Mouse (Mus musculus) lung, embryonic 15.5 days (tissue): ENCODE measurements around the gene Apon. TPM values are rescaled to one million over a fixed set of nuclear protein-coding genes. Genes with fewer than 3 reads are reported as not detected.
"Not testable (repeated sequence)": the region's sequence is repeated elsewhere in the genome, so short reads cannot be mapped to it uniquely, and the experiment has no call there.

Experiments
- ATAC-seq: fragments of 200-750 bp; cut with Nextera tagmentation; 2 replicates; pipeline ENCODE4 v1.8.0; 2017; ENCODE audit warnings: moderate number of reproducible peaks, borderline replicate concordance; ENCODE audit not compliant: low FRiP score, low TSS enrichment; ENCODE audit errors: extremely low read depth
- H3K27ac ChIP-seq: fragments of 300-500 bp; sonication (generic); 2 replicates; pipeline ENCODE4 v1.5.1; 2015; ENCODE audit warnings: moderate library complexity, mild to moderate bottlenecking, inconsistent platforms
- H3K27me3 ChIP-seq: fragments of 300-500 bp; sonication (generic); 2 replicates; pipeline ENCODE4 v1.6.1; 2015; ENCODE audit warnings: inconsistent platforms
- H3K36me3 ChIP-seq: fragments of 300-500 bp; sonication (generic); 2 replicates; pipeline ENCODE4 v1.6.1; 2015; ENCODE audit warnings: inconsistent platforms
- H3K4me1 ChIP-seq: fragments of 300-500 bp; sonication (generic); 2 replicates; pipeline ENCODE4 v1.6.1; 2015; ENCODE audit warnings: inconsistent platforms
- H3K4me2 ChIP-seq: fragments of 300-500 bp; sonication (generic); 2 replicates; pipeline ENCODE4 v1.6.1; 2015; ENCODE audit warnings: inconsistent platforms, mild to moderate bottlenecking, moderate library complexity
- H3K4me3 ChIP-seq: fragments of 300-500 bp; sonication (generic); 2 replicates; pipeline ENCODE4 v1.5.1; 2015; ENCODE audit warnings: mild to moderate bottlenecking, inconsistent platforms
- H3K9ac ChIP-seq: fragments of 300-500 bp; sonication (generic); 2 replicates; pipeline ENCODE4 v1.6.1; 2015; ENCODE audit warnings: inconsistent platforms
- H3K9me3 ChIP-seq: fragments of 300-500 bp; sonication (generic); 2 replicates; pipeline ENCODE4 v1.6.1; 2016; ENCODE audit warnings: inconsistent platforms
- WGBS: fragments of 180-500 bp; shearing (Covaris S2); methylation state at CpG from one replicate; pipeline ENCODE4 v1.1.7; 2015; 5-methylcytosine and 5-hydroxymethylcytosine counted together
- polyA plus RNA-seq: library from polyadenylated mRNA; unstranded; fragments of >200 nt; fragmentation: Nextera tagmentation; extraction: Ambion mirVana; gene quantifications from 2 replicates; pipeline ENCODE4 v1.2.1, GENCODE M21; 2015

Apon gene
- polyA plus RNA-seq: 0.19 and 0.37 TPM in 2 replicates

DNA sequence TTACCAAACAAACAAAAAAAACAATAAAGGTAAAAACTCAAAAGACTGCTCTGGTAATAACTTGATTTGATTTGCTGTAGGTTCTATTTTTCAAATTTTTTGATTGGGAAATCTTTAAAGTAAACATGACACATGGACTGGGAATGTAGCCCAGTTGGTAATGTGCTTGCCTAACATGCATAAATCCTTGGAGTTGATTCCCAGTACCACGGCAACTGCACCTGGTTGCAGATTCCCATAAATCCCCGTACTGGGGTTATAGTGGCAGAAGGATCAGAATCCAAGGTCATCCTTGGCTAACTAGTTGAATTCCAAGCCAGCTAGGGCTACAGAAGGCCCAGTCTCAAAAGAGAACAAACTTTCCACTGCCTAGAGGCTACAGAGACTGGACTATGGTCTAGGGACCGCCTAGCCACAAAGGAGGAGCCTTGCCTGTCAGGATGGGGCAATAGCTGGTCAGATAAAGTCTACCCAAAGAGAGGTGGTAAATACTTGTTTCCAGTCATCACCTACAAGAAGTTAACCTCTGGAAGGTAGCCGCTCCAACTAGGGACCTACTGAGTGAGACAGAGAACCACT lies at the start of gene Apon:
Apon (plus strand) TSS at position 420 of the 579 bp plus-strand sequence.
- no peak within 1 kb of the TSS for H3K9ac ChIP-seq
- H3K9me3 ChIP-seq: no peaks in the 10 kb centered on the region
- ATAC-seq: no peak
- no peak within 1 kb of the TSS for H3K27ac ChIP-seq
- H3K4me3 ChIP-seq: no peak within 1 kb of the TSS
- H3K36me3 ChIP-seq: peaks cover 44% of the 10 kb centered on the region
- 70% methylated on average over 4 of the region's 4 CpGs for WGBS
- no peaks in the 10 kb centered on the region for H3K4me1 ChIP-seq
- H3K4me2 ChIP-seq: no peak within 1 kb of the TSS
- H3K27me3 ChIP-seq: no peaks in the 10 kb centered on the region

DNA sequence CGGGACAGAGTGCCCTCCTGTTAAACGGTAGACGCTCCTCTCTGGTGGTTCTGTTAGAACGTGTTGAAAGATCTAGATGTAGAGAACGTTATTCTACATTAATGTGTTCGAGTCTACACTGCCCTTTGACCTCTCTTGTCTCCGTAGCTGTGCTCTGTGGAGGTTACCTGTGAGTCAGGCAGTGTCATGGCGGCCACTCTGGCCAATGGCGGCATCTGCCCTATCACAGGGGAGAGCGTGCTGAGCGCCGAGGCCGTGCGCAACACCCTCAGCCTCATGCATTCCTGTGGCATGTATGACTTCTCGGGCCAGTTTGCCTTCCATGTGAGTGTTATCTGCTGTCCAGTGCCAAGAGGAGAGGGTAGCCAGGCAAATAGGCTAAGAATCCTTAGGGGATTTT lies 49.0 kb upstream of the Apon start:
- Histone ChIP-seq H3K4me1 (no peaks in the 10 kb centered on the region; the same call in 1 of the 2 replicates), H3K27ac (no peak overlapping the region), H3K4me2 (no peak overlapping the region), H3K9ac (no peak overlapping the region), H3K4me3 (no peak overlapping the region), H3K9me3 (no peaks in the 10 kb centered on the region), H3K36me3 (no peaks in the 10 kb centered on the region), H3K27me3 (no peaks in the 10 kb centered on the region)
- WGBS: 68% methylated on average over 15 of the region's 15 CpGs
- ATAC-seq: no peak

DNA sequence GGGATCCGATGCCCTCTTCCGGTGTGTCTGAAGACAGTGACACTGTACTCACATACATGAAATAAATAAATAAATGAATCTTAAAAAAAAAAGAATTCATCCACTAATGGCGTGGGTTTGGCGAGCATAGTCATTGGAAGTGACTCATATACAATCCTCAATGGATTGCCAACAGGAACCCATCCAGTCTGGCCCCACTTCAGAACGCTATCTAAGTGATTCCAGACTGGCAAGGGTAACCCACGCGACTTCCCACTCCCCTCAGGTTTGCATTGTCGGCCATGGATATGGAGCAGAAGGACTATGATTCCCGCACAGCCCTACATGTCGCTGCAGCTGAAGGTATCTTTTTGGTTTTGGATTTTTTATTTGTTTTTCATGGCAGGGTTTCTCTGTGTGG lies 45.6 kb upstream of the Apon start:
- no peaks in the 10 kb centered on the region for H3K36me3 ChIP-seq
- H3K4me3 ChIP-seq: no peak overlapping the region
- no peak overlapping the region for H3K4me2 ChIP-seq
- ATAC-seq: no peak
- 88% methylated on average over 10 of the region's 10 CpGs for WGBS
- H3K27me3 ChIP-seq: peaks cover under 1% of the 10 kb centered on the region; the same call in 1 of the 2 replicates
- no peak overlapping the region for H3K9ac ChIP-seq
- peaks cover 18% of the 10 kb centered on the region for H3K4me1 ChIP-seq
- no peaks in the 10 kb centered on the region for H3K9me3 ChIP-seq
- no peak overlapping the region for H3K27ac ChIP-seq

DNA sequence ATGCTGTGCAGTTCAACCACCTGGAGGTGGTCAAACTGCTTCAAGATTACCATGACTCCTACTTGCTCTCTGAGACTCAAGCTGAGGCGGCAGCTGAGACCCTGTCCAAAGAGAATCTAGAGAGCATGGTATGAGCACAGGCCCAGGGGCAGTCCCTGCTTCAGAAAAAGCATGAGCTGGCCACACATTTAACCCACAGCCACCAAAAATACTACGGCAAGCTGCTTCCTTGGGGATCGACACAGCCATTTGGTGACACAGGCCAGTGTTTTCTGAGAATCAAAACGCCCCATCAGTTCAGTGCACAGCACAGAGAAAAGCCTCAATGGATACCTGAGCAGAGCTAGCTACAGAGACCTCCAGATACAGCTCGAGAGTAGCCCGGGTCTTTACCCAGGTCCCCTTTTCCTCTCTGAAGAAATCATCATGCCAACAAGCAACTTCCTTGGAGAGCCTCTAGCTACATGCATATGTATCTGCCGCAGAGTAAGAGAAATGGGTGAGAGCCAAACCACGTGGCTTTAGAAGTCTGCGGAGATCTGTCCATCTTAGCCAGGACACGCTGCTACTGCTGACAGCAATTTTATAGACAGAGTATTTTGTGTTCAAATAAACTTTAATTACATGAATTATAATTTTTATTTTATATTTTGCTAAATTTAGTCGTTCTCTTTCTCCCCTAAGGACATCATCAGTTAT lies 44.4 kb upstream of the Apon start:
- Histone ChIP-seq H3K9ac (no peak overlapping the region), H3K27ac (no peak overlapping the region), H3K36me3 (no peaks in the 10 kb centered on the region), H3K9me3 (no peaks in the 10 kb centered on the region), H3K27me3 (peaks cover 3% of the 10 kb centered on the region; the same call in 1 of the 2 replicates), H3K4me3 (no peak overlapping the region), H3K4me1 (peaks cover 18% of the 10 kb centered on the region), H3K4me2 (no peak overlapping the region)
- ATAC-seq: no peak
- WGBS: 90% methylated on average over 11 of the region's 11 CpGs

DNA sequence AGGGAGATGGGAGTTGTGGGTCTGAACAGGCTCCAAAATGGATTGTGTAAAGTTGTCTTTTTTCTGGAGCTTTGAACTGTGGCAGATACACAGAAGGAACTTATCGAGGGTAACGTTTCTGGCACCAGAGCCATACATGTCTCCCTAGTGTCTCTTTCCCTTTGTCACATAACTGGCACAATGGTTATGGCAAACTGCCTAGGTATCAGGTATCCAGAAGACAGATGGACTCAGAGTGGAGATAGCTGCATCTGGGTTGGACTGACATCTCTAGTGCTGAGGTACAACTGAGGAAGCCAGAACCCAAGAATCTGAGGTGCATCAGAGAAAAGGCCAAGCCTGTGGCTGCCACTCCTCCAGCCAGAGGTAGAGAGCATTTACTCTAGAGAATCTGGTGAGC lies 43.8 kb upstream of the Apon start:
- no peak overlapping the region for H3K27ac ChIP-seq
- 0 out of 2 replicates have a peak overlapping the region, but pooled peaks have one; percentile 74 for H3K4me2 ChIP-seq
- H3K4me3 ChIP-seq: no peak overlapping the region
- peaks cover 18% of the 10 kb centered on the region for H3K4me1 ChIP-seq
- ATAC-seq: no peak
- no peak overlapping the region for H3K9ac ChIP-seq
- H3K9me3 ChIP-seq: no peaks in the 10 kb centered on the region
- H3K36me3 ChIP-seq: no peaks in the 10 kb centered on the region
- H3K27me3 ChIP-seq: peaks cover 3% of the 10 kb centered on the region; the same call in 1 of the 2 replicates
- 76% methylated on average over 2 of the region's 2 CpGs for WGBS

DNA sequence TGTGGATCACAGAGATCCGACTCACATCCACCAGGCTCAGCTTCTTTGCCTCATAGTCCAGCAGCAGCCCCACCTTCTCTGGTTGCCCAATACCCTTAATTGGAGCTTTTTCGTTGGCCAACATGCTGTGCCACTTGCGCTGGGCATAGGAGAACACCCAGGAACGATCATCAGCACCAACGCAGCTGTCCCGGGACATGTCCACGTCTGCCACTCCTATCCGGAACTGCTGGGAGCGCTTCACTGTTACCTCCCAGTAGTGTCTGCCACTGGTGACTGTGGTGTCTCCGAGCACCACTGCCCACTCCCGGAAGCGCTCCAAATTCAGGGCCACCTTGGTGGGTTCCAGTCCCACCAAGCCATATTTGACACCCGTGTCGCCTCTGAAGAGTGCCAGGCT lies 42.9 kb upstream of the Apon start:
- ATAC-seq: no peak
- 16% methylated on average over 14 of the region's 14 CpGs for WGBS
- H3K9me3 ChIP-seq: no peaks in the 10 kb centered on the region
- peak overlapping the region; percentile 66 for H3K4me3 ChIP-seq
- peak overlapping the region; percentile 59 for H3K9ac ChIP-seq
- peaks cover 18% of the 10 kb centered on the region for H3K4me1 ChIP-seq
- peaks cover 3% of the 10 kb centered on the region; the same call in 1 of the 2 replicates for H3K27me3 ChIP-seq
- no peaks in the 10 kb centered on the region for H3K36me3 ChIP-seq
- H3K4me2 ChIP-seq: peak overlapping the region; percentile 74
- no peak overlapping the region for H3K27ac ChIP-seq

DNA sequence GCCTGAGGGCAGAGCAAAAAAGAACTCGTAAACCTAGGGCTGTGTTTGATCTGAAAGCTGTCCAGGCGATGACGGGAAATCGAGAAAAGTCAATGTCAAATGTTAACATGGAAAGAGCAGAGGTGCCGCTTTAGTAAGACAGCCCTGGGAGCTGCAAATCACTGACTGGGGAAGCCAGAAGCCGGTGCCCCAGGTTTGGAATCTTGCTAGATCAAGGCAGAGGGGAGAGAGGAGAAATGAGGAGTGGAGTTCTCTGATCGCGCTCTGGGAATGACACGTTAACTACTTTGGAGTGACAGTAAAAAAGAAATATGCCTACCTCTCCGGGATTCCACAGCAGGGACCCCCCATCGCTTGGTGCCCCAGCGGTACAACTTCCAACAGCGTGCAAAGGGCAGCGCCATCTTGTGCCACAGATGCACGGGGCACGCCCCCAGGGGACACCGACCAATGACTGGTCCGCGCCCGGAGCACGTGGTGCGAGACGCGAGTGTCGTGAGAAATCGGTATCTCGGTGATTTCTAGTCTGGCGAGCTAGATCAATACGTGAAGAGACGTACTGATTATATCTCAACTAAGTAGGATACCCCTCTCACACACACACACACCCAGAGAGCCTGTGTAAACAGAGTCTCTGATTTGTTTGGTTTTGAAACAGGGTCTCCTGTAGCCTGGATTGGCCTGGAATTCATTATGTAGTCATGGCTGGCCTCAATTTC lies 42.3 kb upstream of the Apon start, which contains the start of gene Spryd4:
Spryd4 (minus strand) TSS at position 418 of the 719 bp plus-strand sequence.
- H3K27ac ChIP-seq: 0 out of 2 replicates have a peak within 1 kb of the TSS, but pooled peaks have one; percentile 9
- peak within 1 kb of the TSS; percentile 59 for H3K9ac ChIP-seq
- peaks cover 18% of the 10 kb centered on the region for H3K4me1 ChIP-seq
- peak within 1 kb of the TSS; percentile 74 for H3K4me2 ChIP-seq
- under 1% methylated on average over 30 of the region's 30 CpGs for WGBS
- no peaks in the 10 kb centered on the region for H3K9me3 ChIP-seq
- peak within 1 kb of the TSS; percentile 66 for H3K4me3 ChIP-seq
- ATAC-seq: peak; percentile 95
- H3K27me3 ChIP-seq: peaks cover 3% of the 10 kb centered on the region; the same call in 1 of the 2 replicates
- H3K36me3 ChIP-seq: no peaks in the 10 kb centered on the region

DNA sequence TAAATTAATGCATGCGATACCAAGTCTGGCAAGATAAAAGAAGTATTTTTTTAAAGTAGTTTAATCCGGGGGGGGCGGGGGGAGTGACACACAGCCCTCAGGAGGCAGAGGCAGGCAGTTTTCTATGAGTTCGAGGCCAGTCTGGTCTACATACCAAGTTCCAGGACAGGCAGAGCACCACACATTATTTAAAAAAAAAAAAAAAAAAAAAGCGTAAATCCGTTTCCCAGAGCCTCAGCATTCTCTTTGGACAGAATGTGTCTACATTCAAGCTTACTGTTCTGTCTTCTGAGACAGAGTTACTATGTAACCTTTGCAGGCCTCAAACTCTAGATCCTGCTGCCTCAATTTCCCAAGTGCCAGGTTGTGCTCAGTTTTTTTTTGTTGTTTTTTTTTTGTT lies 41.7 kb upstream of the Apon start:
- Histone ChIP-seq H3K4me2 (peak overlapping the region; percentile 74), H3K36me3 (no peaks in the 10 kb centered on the region), H3K27ac (0 out of 2 replicates have a peak overlapping the region, but pooled peaks have one; percentile 9), H3K9ac (peak overlapping the region; percentile 59; the same call in 1 of the 2 replicates), H3K4me1 (peaks cover 18% of the 10 kb centered on the region), H3K27me3 (peaks cover 3% of the 10 kb centered on the region; the same call in 1 of the 2 replicates), H3K4me3 (peak overlapping the region; percentile 66), H3K9me3 (no peaks in the 10 kb centered on the region)
- no peak for ATAC-seq
- WGBS: 36% methylated on average over 6 of the region's 6 CpGs

DNA sequence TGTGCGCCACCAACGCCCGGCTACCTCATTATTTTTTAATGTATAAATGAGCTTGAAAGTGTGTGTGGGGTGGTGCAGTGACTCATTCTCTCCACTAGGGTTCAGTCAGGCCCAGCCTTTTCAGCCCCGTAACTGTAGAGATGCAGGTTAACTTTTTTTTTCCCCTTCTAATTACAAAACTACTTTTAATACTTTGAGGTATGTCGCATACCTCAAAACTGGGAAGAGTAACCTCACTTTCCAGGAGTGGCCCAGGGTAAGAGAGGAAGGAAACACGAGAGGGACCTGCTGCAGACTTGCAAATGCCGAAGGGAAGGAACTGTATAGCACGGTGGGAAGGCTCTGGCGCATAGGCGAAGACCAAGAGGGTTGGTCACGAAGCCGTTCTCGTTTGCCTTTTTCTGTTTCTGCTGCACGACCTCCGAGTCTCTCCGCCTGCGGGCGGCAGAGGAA lies 41.0 kb upstream of the Apon start:
- Histone ChIP-seq H3K27ac (0 out of 2 replicates have a peak overlapping the region, but pooled peaks have one; percentile 25), H3K9me3 (no peaks in the 10 kb centered on the region), H3K4me3 (peak overlapping the region; percentile 34), H3K9ac (0 out of 2 replicates have a peak overlapping the region, but pooled peaks have one; percentile 8), H3K36me3 (no peaks in the 10 kb centered on the region), H3K4me1 (peaks cover 18% of the 10 kb centered on the region), H3K4me2 (peak overlapping the region; percentile 63), H3K27me3 (peaks cover 3% of the 10 kb centered on the region; the same call in 1 of the 2 replicates)
- WGBS: 2% methylated on average over 18 of the region's 18 CpGs
- peak; percentile 41; the same call in 1 of the 2 replicates for ATAC-seq

DNA sequence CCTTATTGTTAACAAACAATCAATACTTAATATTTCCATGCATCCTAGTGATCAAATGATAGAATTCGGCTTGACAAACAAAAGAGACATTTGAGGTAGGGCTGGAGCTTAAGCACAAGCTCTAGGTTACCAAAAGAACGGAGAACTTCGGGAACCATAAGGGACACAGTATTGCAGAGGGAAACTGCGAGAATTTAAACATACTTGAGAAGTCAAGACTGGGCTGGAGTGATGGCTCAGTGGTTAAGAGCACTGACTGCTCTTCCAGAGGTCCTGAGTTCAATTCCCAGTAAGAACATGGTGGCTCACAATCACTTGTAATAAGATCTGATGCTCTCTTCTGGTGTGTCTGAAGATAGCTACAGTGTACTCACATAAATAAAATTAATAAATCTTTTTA lies 39.8 kb upstream of the Apon start:
- H3K4me3 ChIP-seq, ATAC-seq, H3K9ac ChIP-seq, H3K4me2 ChIP-seq, H3K36me3 ChIP-seq, H3K27ac ChIP-seq, H3K27me3 ChIP-seq, H3K9me3 ChIP-seq: not testable (repeated sequence)
- WGBS: 79% methylated on average over 4 of the region's 4 CpGs
- H3K4me1 ChIP-seq: peaks cover 18% of the 10 kb centered on the region

DNA sequence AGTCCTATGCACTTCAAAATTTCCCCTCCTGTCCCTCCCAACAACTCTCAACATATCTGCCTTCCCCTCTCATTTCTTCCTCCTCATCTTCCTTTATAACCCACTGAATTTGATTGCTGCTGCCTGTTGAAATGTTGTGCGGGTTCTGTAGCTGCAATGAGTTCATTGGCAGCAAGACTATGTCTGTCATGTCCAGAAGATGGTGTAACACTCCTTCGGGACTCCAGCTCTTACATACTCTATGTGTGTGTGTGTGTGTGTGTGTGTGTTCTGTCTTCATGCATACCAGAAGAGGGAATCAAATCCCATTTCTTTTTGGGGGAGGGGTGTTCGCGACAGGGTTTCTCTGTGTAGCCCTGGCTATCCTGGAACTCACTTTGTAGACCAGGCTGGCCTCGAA lies 38.9 kb upstream of the Apon start:
- Histone ChIP-seq H3K4me2 (no peak overlapping the region), H3K9me3 (no peaks in the 10 kb centered on the region), H3K36me3 (no peaks in the 10 kb centered on the region), H3K9ac (no peak overlapping the region), H3K4me3 (no peak overlapping the region), H3K4me1 (peaks cover 18% of the 10 kb centered on the region), H3K27ac (no peak overlapping the region), H3K27me3 (peaks cover 3% of the 10 kb centered on the region; the same call in 1 of the 2 replicates)
- WGBS: 77% methylated on average over 5 of the region's 5 CpGs
- ATAC-seq: no peak
